Mouse (Mus musculus) lung, postnatal 0 days (tissue): ENCODE results near the gene Fam161a. TPM values are rescaled to one million over a fixed set of nuclear protein-coding genes. Genes with fewer than 3 reads are reported as not detected.
"Not testable (repeated sequence)": the region's sequence is repeated elsewhere in the genome, so short reads cannot be mapped to it uniquely, and the experiment has no call there.

ENCODE experiments used
- ATAC-seq: fragments of 200-750 bp; cut with Nextera tagmentation; 2 replicates; pipeline ENCODE4 v1.8.0; 2017; ENCODE audit warnings: moderate library complexity
- DNase-seq: peaks from one replicate; pipeline ENCODE4 v3.0.0-alpha.2; 2016; ENCODE audit warnings: low spot score
- H3K27ac ChIP-seq: fragments of 300-500 bp; sonication (generic); 2 replicates; pipeline ENCODE4 v1.5.1; 2014; ENCODE audit warnings: antibody characterized with exemption, mild to moderate bottlenecking, low read length, mixed read lengths
- H3K27me3 ChIP-seq: fragments of 300-500 bp; sonication (generic); replicated peaks from 2 replicates; pipeline ENCODE4 v1.6.1; 2014; ENCODE audit warnings: low read length, mixed read lengths; ENCODE audit not compliant: insufficient read depth
- H3K36me3 ChIP-seq: fragments of 300-500 bp; sonication (generic); 2 replicates; pipeline ENCODE4 v1.6.1; 2014; ENCODE audit warnings: low read length, mixed read lengths; ENCODE audit not compliant: insufficient read depth
- H3K4me1 ChIP-seq: fragments of 300-500 bp; sonication (generic); 2 replicates; pipeline ENCODE4 v1.6.1; 2014; ENCODE audit warnings: antibody characterized with exemption, low read depth, low read length, mixed read lengths; ENCODE audit not compliant: insufficient read depth
- H3K4me2 ChIP-seq: fragments of 300-500 bp; sonication (generic); replicated peaks from 2 replicates; pipeline ENCODE4 v1.6.1; 2014; ENCODE audit warnings: low read depth, mild to moderate bottlenecking, low read length, moderate library complexity, mixed read lengths
- H3K4me3 ChIP-seq: fragments of 300-500 bp; sonication (generic); 2 replicates; pipeline ENCODE4 v1.5.1; 2014; ENCODE audit warnings: low read depth, low read length
- H3K9ac ChIP-seq: fragments of 300-500 bp; sonication (generic); replicated peaks from 2 replicates; pipeline ENCODE4 v1.6.1; 2014; ENCODE audit warnings: low read depth, mild to moderate bottlenecking
- H3K9me3 ChIP-seq: fragments of 300-500 bp; sonication (generic); 2 replicates; pipeline ENCODE4 v1.6.1; 2016; ENCODE audit warnings: low read length, mixed read lengths
- CTCF ChIP-seq: IDR thresholded peaks from 2 replicates; pipeline ENCODE4 v1.5.1; 2016; ENCODE audit warnings: antibody characterized with exemption, mild to moderate bottlenecking
- EP300 ChIP-seq: IDR thresholded peaks from 2 replicates; pipeline ENCODE4 v1.6.1; 2016; ENCODE audit warnings: antibody characterized with exemption, mild to moderate bottlenecking, control low read depth
- WGBS: fragments of 180-500 bp; shearing (Covaris S2); extraction: QIAGEN DNeasy Blood & Tissue Kit; methylation state at CpG from one replicate; pipeline ENCODE4 v1.1.7; 2014; 5-methylcytosine and 5-hydroxymethylcytosine counted together
- polyA plus RNA-seq: library from polyadenylated mRNA; unstranded; fragments of >200 nt; fragmentation: Nextera tagmentation; extraction: Ambion mirVana; gene quantifications from 2 replicates; pipeline ENCODE4 v1.2.1, GENCODE M21; 2015

Fam161a gene
- polyA plus RNA-seq, 1 experiment from 2014 or later: 21.2 TPM

- Histone ChIP-seq H3K4me2 (peak overlapping the region; percentile 82), H3K27ac (no peak overlapping the region; the same call in 1 of the 2 replicates), H3K9ac (peak overlapping the region; percentile 41), H3K27me3 (no peaks in the 10 kb centered on the region), H3K9me3 (no peaks in the 10 kb centered on the region), H3K36me3 (no peaks in the 10 kb centered on the region), H3K4me3 (peak overlapping the region; percentile 58), H3K4me1 (no peaks in the 10 kb centered on the region; the same call in 1 of the 2 replicates)
- DNase-seq: no peak
- no peak for TF ChIP-seq EP300
- no peak for TF ChIP-seq CTCF
- WGBS: 7% methylated on average over 10 of the region's 10 CpGs
- ATAC-seq: no peak
Observed at GRCm38 (mm10) chr11:23068201-23068600, 60.9 kb downstream of the Fam161a start.

- not testable (repeated sequence) for ATAC-seq
Observed at GRCm38 (mm10) chr11:23068986-23069385, 61.7 kb downstream of the Fam161a start.

GRCm38 (mm10) chr11:23074841-23075240 is 67.5 kb downstream of the Fam161a start:
- no peaks in the 10 kb centered on the region for H3K27me3 ChIP-seq
- no peaks in the 10 kb centered on the region for H3K4me1 ChIP-seq
- no peaks in the 10 kb centered on the region for H3K36me3 ChIP-seq
- no peak overlapping the region for H3K27ac ChIP-seq
- H3K4me3 ChIP-seq: no peak overlapping the region
- ATAC-seq (no peak), DNase-seq (peak; percentile 22)
- no peak for TF ChIP-seq EP300
- TF ChIP-seq CTCF: no peak
- WGBS: 51% methylated on average over 7 of the region's 7 CpGs
- H3K9me3 ChIP-seq: no peaks in the 10 kb centered on the region
- no peak overlapping the region for H3K4me2 ChIP-seq
- no peak overlapping the region for H3K9ac ChIP-seq

More at GRCm38 (mm10) chr11:23068986-23069385, 61.7 kb downstream of the Fam161a start:
- WGBS: 89% methylated on average over 9 of the region's 9 CpGs
- not testable (repeated sequence) for H3K4me1 ChIP-seq, H3K27ac ChIP-seq, H3K9me3 ChIP-seq, H3K9ac ChIP-seq, H3K27me3 ChIP-seq, DNase-seq, H3K36me3 ChIP-seq, H3K4me2 ChIP-seq, H3K4me3 ChIP-seq

- TF ChIP-seq CTCF (no peak), EP300 (no peak)
- WGBS: 100% methylated on average over 1 of the region's 1 CpGs
- no peak for ATAC-seq
Observed at GRCm38 (mm10) chr11:23078541-23078940, 71.2 kb downstream of the Fam161a start.

More at GRCm38 (mm10) chr11:23078541-23078940, 71.2 kb downstream of the Fam161a start:
- no peaks in the 10 kb centered on the region for H3K4me1 ChIP-seq
- no peaks in the 10 kb centered on the region for H3K27me3 ChIP-seq
- H3K36me3 ChIP-seq: no peaks in the 10 kb centered on the region
- H3K9me3 ChIP-seq: no peaks in the 10 kb centered on the region
- no peak overlapping the region for H3K9ac ChIP-seq
- no peak overlapping the region for H3K4me3 ChIP-seq
- no peak overlapping the region for H3K4me2 ChIP-seq
- no peak overlapping the region for H3K27ac ChIP-seq
- no peak for DNase-seq

Other genes starting within 250 kb of the Fam161a start
- 20.4 and 22.3 TPM in 2 replicates for gene B3gnt2, start 146.6 kb upstream of the Fam161a start, polyA plus RNA-seq
- 3.8 and 4.5 TPM in 2 replicates for gene Zrsr1, start 35.5 kb upstream of the Fam161a start, polyA plus RNA-seq
- gene Gm28048, start 25.4 kb upstream of the Fam161a start, polyA plus RNA-seq: 26.1 and 26.6 TPM in 2 replicates
- gene Commd1, start 25.1 kb upstream of the Fam161a start, polyA plus RNA-seq: 217 and 233 TPM in 2 replicates
- 140 and 149 TPM in 2 replicates for gene Cct4, start 17.0 kb upstream of the Fam161a start, polyA plus RNA-seq
- gene Xpo1, start 248.5 kb downstream of the Fam161a start, polyA plus RNA-seq: 17.3 and 21.8 TPM in 2 replicates